Mouse (Mus musculus) ES-E14 (cell line): ENCODE data around the gene Dnal1. TPM values are rescaled to one million over a fixed set of nuclear protein-coding genes. Genes with fewer than 3 reads are reported as not detected.
A peak's percentile ranks its signal among the peaks of the same experiment; 100 is the strongest.

ENCODE experiments used
- DNase-seq: peaks from one replicate; pipeline ENCODE4 v3.0.0-alpha.2; 2013; ENCODE audit warnings: low read depth, low spot score
- H3K27ac ChIP-seq: 2 replicates; pipeline ENCODE4 v1.5.1; 2012; ENCODE audit warnings: low read depth, mild to moderate bottlenecking, low read length, moderate library complexity, mixed read lengths; ENCODE audit not compliant: poor library complexity, insufficient read depth, severe bottlenecking
- H3K36me3 ChIP-seq: 2 replicates; pipeline ENCODE4 v1.6.1; 2012; ENCODE audit warnings: mild to moderate bottlenecking, low read length, moderate library complexity, mixed read lengths; ENCODE audit not compliant: control insufficient read depth, poor library complexity, insufficient read depth, severe bottlenecking
- H3K4me1 ChIP-seq, 2 experiments: fragments of 150-350 bp in 1 of 2; sonication (generic) in 1 of 2; 2 replicates each; pipeline ENCODE4 v1.6.1; 2012; ENCODE audit warnings: low read length in 2 of 2, mild to moderate bottlenecking in 1 of 2, mixed read lengths in 1 of 2; ENCODE audit not compliant: control insufficient read depth in 2 of 2, insufficient read depth in 2 of 2, poor library complexity in 1 of 2
- H3K4me3 ChIP-seq, 2 experiments: fragments of 150-350 bp in 1 of 2; sonication (generic) in 1 of 2; 2 replicates each; pipeline ENCODE4 v1.5.1; 2012; ENCODE audit warnings: low read length in 2 of 2, low read depth in 1 of 2, mild to moderate bottlenecking in 1 of 2, mixed read lengths in 1 of 2; ENCODE audit not compliant: insufficient read depth in 1 of 2, poor library complexity in 1 of 2, severe bottlenecking in 1 of 2
- H3K9ac ChIP-seq: 2 replicates; pipeline ENCODE4 v1.6.1; 2012; ENCODE audit warnings: low read depth, mild to moderate bottlenecking, low read length, mixed read lengths; ENCODE audit not compliant: poor library complexity, insufficient read depth, severe bottlenecking
- H3K9me3 ChIP-seq: fragments of 150-350 bp; sonication (generic); 2 replicates; pipeline ENCODE4 v1.6.1; 2012; ENCODE audit warnings: low read depth, mild to moderate bottlenecking, low read length; ENCODE audit not compliant: control insufficient read depth, insufficient read depth
- CHD2 ChIP-seq: IDR thresholded peaks from 2 replicates; pipeline ENCODE4 v1.6.1; 2014; ENCODE audit warnings: mild to moderate bottlenecking, low read depth, low read length, inconsistent platforms
- HCFC1 ChIP-seq: IDR thresholded peaks from 2 replicates; pipeline ENCODE4 v1.6.1; 2012; ENCODE audit warnings: low read length, inconsistent platforms, borderline replicate concordance; ENCODE audit not compliant: insufficient read depth
- MAFK ChIP-seq: IDR thresholded peaks from 2 replicates; pipeline ENCODE4 v1.6.1; 2014; ENCODE audit warnings: mild to moderate bottlenecking, low read depth, low read length, inconsistent platforms; ENCODE audit not compliant: insufficient read depth
- ZC3H11A ChIP-seq: IDR thresholded peaks from 2 replicates; pipeline ENCODE4 v1.6.1; 2012; ENCODE audit warnings: low read depth, mild to moderate bottlenecking, inconsistent platforms, low read length, borderline replicate concordance
- ZNF384 ChIP-seq: IDR thresholded peaks from 2 replicates; pipeline ENCODE4 v1.6.1; 2012; ENCODE audit warnings: low read depth, low read length, inconsistent platforms
- in situ Hi-C, 2 experiments: fragments of 600-800 bp; cut with MboI; formaldehyde crosslinking; loops; one replicate each; pipeline ENCODE4 v1.15.1; 2025; ENCODE audit warnings: low sequenced_read_pairs in 2 of 2, inconsistent platforms in 1 of 2; ENCODE audit not compliant: unreplicated experiment in 2 of 2
- total RNA-seq: library from RNA; depleted of rRNA; stranded (reverse); fragments of 300-350 nt; gene quantifications from 2 replicates; pipeline ENCODE4 v1.2.3, GENCODE M21; 2012

The Dnal1 gene
- total RNA-seq, 1 experiment = 3.5 TPM

GRCm38 (mm10) chr12:84113676-84114075 lies 490 bp upstream of the Dnal1 start:
- Histone ChIP-seq H3K4me1 (no peaks in the 10 kb centered on the region), H3K36me3 (no peaks in the 10 kb centered on the region), H3K9ac (no peak overlapping the region), H3K9me3 (no peaks in the 10 kb centered on the region), H3K4me3 (peak overlapping the region in 1 of 2 experiments; percentile 7; a peak in 1 of 4 replicates), H3K27ac (no peak overlapping the region)
- in situ Hi-C loops = no loop called here
- DNase-seq = no peak
- TF ChIP-seq MAFK (no peak), HCFC1 (no peak), ZNF384 (0 out of 2 replicates have a peak, but pooled peaks have one; percentile 6), ZC3H11A (no peak)

GRCm38 (mm10) chr12:84119584-84119983 lies 5.4 kb downstream of the Dnal1 start:
- no peaks in the 10 kb centered on the region for H3K36me3 ChIP-seq
- TF ChIP-seq ZNF384 (no peak), MAFK (no peak), CHD2 (no peak)
- DNase-seq = no peak
- H3K4me3 ChIP-seq = no peak overlapping the region
- no peak overlapping the region for H3K27ac ChIP-seq
- H3K4me1 ChIP-seq = no peaks in the 10 kb centered on the region
- H3K9me3 ChIP-seq = no peaks in the 10 kb centered on the region
- in situ Hi-C loops = no loop called here
- no peak overlapping the region for H3K9ac ChIP-seq

GRCm38 (mm10) chr12:84125892-84126291 lies 11.7 kb downstream of the Dnal1 start:
- no peak for TF ChIP-seq HCFC1
- no peak for TF ChIP-seq MAFK
- TF ChIP-seq ZC3H11A = no peak
- no peak for TF ChIP-seq ZNF384
- TF ChIP-seq CHD2 = no peak
- H3K27ac ChIP-seq = no peak overlapping the region
- no peaks in the 10 kb centered on the region for H3K9me3 ChIP-seq
- H3K4me3 ChIP-seq = no peak overlapping the region
- no peaks in the 10 kb centered on the region for H3K4me1 ChIP-seq
- in situ Hi-C loops = no loop called here
- H3K36me3 ChIP-seq = no peaks in the 10 kb centered on the region
- H3K9ac ChIP-seq = no peak overlapping the region
- no peak for DNase-seq

- Histone ChIP-seq H3K9me3 (no peaks in the 10 kb centered on the region), H3K4me1 (no peaks in the 10 kb centered on the region), H3K27ac (no peak overlapping the region), H3K36me3 (no peaks in the 10 kb centered on the region), H3K9ac (no peak overlapping the region), H3K4me3 (no peak overlapping the region)
- DNase-seq = no peak
- in situ Hi-C loops = no loop called here
- no peak for TF ChIP-seq ZC3H11A
- no peak for TF ChIP-seq MAFK
Measured at GRCm38 (mm10) chr12:84126899-84127298, 12.7 kb downstream of the Dnal1 start.

- Histone ChIP-seq H3K4me3 (no peak overlapping the region), H3K4me1 (no peaks in the 10 kb centered on the region), H3K9me3 (no peaks in the 10 kb centered on the region), H3K27ac (no peak overlapping the region), H3K9ac (no peak overlapping the region), H3K36me3 (no peaks in the 10 kb centered on the region)
- in situ Hi-C loops = no loop called here
- DNase-seq = no peak
- TF ChIP-seq MAFK = no peak
Measured at GRCm38 (mm10) chr12:84128576-84128975, 14.4 kb downstream of the Dnal1 start.
